ENCODE assay signal across 22 mouse cellular contexts in genomic region chr9:32929331-32929730, GRCm38 (mm10).
"Had no signal": no experiment of that assay in that cellular context is flagged by ENCODE, and none has a peak within 500 bp of the region (broad histone marks: within the 10 kb centered on the region; RNA-seq: fewer than 3 reads in every experiment).

No protein-coding gene starts in this region.

- H3K27me3 ChIP-seq: hindbrain, embryonic 13.5 days; hindbrain, embryonic 15.5 days; intestine, embryonic 15.5 days; limb, embryonic 12.5 days had no signal

- H3K4me2 ChIP-seq: heart, embryonic 11.5 days; hindbrain, embryonic 13.5 days; hindbrain, embryonic 15.5 days; intestine, embryonic 15.5 days; limb, embryonic 12.5 days had no signal

- ATAC-seq: hindbrain, postnatal 0 days; intestine, embryonic 15.5 days; intestine, postnatal 0 days had no signal

- H3K9ac ChIP-seq: hindbrain, embryonic 13.5 days; hindbrain, embryonic 15.5 days; intestine, embryonic 15.5 days; limb, embryonic 12.5 days had no signal

- H3K4me1 ChIP-seq: hindbrain, embryonic 13.5 days; hindbrain, embryonic 15.5 days had no signal

- H3K4me3 ChIP-seq: gastrocnemius, adult 2 months; heart, adult 2 months; hindbrain, embryonic 13.5 days; hindbrain, embryonic 15.5 days; intestine, embryonic 15.5 days; layer of hippocampus, adult 2 months; left cerebral cortex, adult 2 months; limb, embryonic 10.5 days; limb, embryonic 12.5 days had no signal

- H3K36me3 ChIP-seq: hindbrain, embryonic 13.5 days; hindbrain, embryonic 15.5 days; intestine, embryonic 15.5 days; limb, embryonic 10.5 days; limb, embryonic 12.5 days had no signal

- DNase-seq: gastrocnemius, adult 2 months; gastrocnemius, postnatal 10 days; gastrocnemius, postnatal 25 days; heart, adult 2 months; heart, postnatal 10 days; heart, postnatal 4 days; kidney, adult 18-20 months; kidney, adult 8-10 months; kidney, postnatal 10 days; kidney, postnatal 25 days; kidney, postnatal 4 days; liver had no signal

- H3K27ac ChIP-seq: gastrocnemius, adult 2 months; heart, adult 2 months; hindbrain, embryonic 13.5 days; hindbrain, embryonic 15.5 days; hindbrain, postnatal 0 days; intestine, embryonic 15.5 days; layer of hippocampus, adult 2 months; left cerebral cortex, adult 2 months; limb, embryonic 10.5 days; limb, embryonic 12.5 days had no signal

- H3K9me3 ChIP-seq: hindbrain, embryonic 13.5 days; hindbrain, embryonic 15.5 days; intestine, embryonic 15.5 days; limb, embryonic 10.5 days; limb, embryonic 12.5 days had no signal
